Mouse (Mus musculus): ENCODE measurements around the gene Hadh. TPM values are rescaled to one million over a fixed set of nuclear protein-coding genes. Genes with fewer than 3 reads are reported as not detected.

Gene Hadh
- total RNA-seq, 2 experiments from 2014 or later: 138 to 218 TPM

GRCm38 (mm10) chr3:131299078-131299477 lies 27.2 kb upstream of the Hadh start:
- intact Hi-C loops (cut with DNase I): no loop called here
- no peak overlapping the region for H3K4me3 ChIP-seq
- no peak for TF ChIP-seq CTCF (IDR thresholded peaks at IDR 0.05)
- H3K27ac ChIP-seq: no peak overlapping the region
- no peak for DNase-seq

DNA sequence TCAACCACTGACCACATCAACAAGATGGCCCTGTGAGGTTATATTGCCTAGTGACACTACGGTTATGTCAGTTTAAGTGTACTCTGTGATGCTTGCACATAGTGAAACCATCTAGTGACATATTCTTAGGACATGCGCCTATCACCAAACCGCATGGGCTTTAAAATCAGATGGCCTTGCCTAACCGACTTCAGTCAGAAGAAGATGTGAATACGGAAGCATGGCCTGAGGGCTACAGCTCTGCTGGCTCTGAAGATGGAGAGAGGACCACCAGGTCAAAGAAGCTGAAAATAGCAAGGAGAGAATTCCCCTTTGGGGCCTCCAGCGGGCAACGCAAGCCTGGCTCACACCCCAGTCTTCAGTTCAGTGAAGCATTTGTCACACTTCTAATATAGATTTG lies 25.0 kb upstream of the Hadh start:
- intact Hi-C loops (cut with DNase I): no loop called here

DNA sequence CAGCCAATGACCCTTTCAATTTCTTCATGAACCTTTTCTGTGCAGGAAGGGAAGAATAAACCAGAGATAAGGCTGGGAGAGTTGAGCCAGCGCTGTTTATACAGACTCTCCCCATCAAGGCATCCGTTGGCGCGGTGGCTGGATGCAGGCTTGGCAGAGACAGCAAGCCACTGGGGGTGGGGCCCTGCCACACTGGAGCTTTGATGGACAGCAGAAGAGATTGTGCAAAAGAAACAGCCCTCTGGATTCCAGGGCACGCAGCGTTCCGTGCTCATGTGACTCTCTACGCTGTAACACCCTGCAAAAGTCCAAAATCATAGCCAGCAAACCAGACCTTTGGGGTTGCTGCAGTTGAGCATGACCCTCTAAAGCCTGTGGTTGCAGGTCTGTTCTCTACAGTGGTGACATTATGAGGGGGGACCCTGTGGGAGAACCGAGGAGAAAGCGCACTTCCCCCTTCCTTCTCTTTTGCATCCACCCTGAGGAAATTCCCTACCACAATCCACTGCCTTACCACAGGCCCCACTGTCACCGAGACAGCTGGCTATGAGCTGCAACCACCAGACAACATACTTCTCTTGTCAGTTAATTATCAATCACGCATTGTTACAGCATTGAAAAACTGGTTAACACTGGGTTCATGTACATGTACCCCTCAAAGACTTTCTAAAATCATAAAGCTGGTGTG lies 23.8 kb upstream of the Hadh start:
- no peak overlapping the region for H3K4me3 ChIP-seq
- no peak for DNase-seq
- H3K27ac ChIP-seq: no peak overlapping the region
- TF ChIP-seq CTCF (IDR thresholded peaks at IDR 0.05): no peak
- intact Hi-C loops (cut with DNase I): no loop called here

More for the DNA sequence above, 25.0 kb upstream of the Hadh start:
- TF ChIP-seq CTCF (IDR thresholded peaks at IDR 0.05): no peak
- no peak for DNase-seq
- Histone ChIP-seq H3K4me3 (no peak overlapping the region), H3K27ac (no peak overlapping the region)

GRCm38 (mm10) chr3:131294503-131294902 lies 22.6 kb upstream of the Hadh start:
- Histone ChIP-seq H3K4me3 (no peak overlapping the region), H3K27ac (no peak overlapping the region)
- no peak for DNase-seq
- intact Hi-C loops (cut with DNase I): no loop called here
- peak; percentile 16; the same call in 1 of the 2 replicates for TF ChIP-seq CTCF (IDR thresholded peaks at IDR 0.05)

DNA sequence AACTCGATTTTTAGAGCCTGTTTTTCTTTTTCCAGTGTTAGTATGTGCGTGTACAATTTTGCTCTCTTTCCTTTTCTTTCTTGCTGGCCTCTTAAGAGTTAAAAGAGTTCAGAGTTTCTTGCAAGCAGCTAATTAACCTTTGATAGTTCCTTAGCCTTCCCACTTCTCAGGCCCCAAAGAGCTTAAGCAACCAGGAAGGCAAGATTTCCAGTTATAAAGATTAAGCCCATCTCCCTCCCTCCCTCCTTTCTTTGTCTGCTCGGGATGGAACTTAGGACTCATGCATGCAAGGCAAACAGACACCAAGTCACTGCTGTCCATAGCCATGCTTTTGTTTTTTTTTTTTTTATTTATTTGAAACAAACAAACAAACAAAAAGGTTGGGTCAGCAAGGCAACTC lies 21.1 kb upstream of the Hadh start:
- Histone ChIP-seq H3K27ac (no peak overlapping the region), H3K4me3 (no peak overlapping the region)
- TF ChIP-seq CTCF (IDR thresholded peaks at IDR 0.05): no peak
- DNase-seq: no peak
- intact Hi-C loops (cut with DNase I): no loop called here

DNA sequence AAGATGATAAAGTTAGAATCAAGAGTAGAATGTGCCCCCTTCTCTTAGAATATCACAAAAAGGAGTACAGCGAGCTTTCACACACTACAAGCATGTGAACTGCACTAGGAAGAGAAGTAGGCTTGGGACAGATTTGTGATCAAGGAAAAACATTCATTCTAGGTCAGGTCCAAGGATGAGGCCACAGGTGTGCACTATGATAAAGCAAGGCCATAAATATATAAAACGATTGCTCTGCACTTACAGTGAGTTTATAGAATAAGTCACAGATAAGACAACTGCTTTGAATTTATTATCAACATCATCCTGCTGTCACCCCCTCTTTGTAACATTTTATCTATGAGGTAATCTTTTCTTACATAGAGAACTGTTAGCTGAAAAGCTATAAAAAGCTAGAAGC lies 20.4 kb upstream of the Hadh start:
- no peak overlapping the region for H3K4me3 ChIP-seq
- intact Hi-C loops (cut with DNase I): no loop called here
- H3K27ac ChIP-seq: no peak overlapping the region
- no peak for DNase-seq
- TF ChIP-seq CTCF (IDR thresholded peaks at IDR 0.05): no peak

GRCm38 (mm10) chr3:131291890-131292289 lies 20.0 kb upstream of the Hadh start:
- Histone ChIP-seq H3K4me3 (no peak overlapping the region), H3K27ac (no peak overlapping the region)
- intact Hi-C loops (cut with DNase I): no loop called here
- no peak for DNase-seq
- TF ChIP-seq CTCF (IDR thresholded peaks at IDR 0.05): no peak

DNA sequence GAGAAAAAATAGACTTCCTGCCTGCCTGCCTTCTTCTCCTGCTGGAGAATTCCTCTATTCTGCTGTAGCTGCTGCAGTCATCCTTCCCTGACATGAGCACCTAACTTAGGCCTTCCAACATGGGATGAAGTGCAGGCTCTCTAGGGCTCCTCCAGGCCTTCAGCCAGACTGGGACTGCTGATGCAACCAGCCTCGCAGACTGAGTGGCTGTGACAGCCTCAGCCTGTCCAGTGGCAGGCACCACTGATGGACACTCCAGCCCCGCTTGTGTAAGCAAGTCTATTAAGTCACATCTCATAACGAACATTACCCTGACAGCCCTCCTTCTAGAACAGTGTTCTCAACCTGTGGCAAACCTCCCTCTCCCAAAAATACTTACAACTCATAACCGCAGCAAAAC lies 2.2 kb upstream of the Hadh start:
- intact Hi-C loops (cut with DNase I): no loop called here
- Histone ChIP-seq H3K27ac (no peak overlapping the region), H3K4me3 (no peak overlapping the region)
- no peak for DNase-seq
- TF ChIP-seq CTCF (IDR thresholded peaks at IDR 0.05): no peak

DNA sequence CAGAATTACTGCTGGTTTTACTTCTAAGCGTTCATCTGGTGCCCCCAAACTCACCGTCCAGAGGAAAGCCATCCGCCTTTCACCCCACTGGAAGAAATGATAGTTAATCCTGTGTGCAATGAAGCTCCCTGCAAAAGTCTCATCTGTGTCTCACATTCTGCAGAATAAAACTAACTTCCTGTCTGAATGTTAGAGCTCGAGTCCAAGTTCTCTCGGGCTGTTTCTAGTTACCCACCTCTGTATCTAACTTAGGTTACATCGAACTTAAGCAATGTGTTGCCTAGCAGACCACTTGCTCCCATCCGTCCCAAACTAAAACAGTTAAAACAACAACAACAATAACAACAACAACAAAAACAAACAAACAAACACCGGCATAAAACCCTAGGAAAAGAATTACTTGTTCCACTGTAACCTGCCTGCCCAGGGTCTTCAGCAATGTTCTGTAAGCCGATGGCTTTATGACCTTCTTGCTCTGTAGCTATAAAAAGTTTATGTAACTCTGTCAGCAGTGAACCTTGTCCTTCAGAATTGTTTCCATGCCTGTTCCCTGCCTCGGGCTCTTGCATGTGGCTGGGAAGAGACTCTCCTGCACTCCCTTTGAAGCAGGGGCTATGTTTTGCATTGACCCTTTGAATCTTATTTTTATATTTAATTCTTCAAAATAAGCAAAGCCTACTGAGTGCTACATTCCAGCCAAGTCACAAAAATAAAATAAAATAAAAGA lies 636 bp upstream of the Hadh start:
- DNase-seq: no peak
- peak overlapping the region; percentile 97 for H3K4me3 ChIP-seq
- peak overlapping the region; percentile 94 for H3K27ac ChIP-seq
- TF ChIP-seq CTCF (IDR thresholded peaks at IDR 0.05): no peak
- intact Hi-C loops (cut with DNase I): no loop called here

GRCm38 (mm10) chr3:131271157-131271556 lies 744 bp downstream of the Hadh start:
- DNase-seq: peak; percentile 77
- H3K27ac ChIP-seq: peak overlapping the region; percentile 94
- TF ChIP-seq CTCF (IDR thresholded peaks at IDR 0.05): peak; percentile 49
- H3K4me3 ChIP-seq: peak overlapping the region; percentile 97
- intact Hi-C loops (cut with DNase I): no loop called here

GRCm38 (mm10) chr3:131270381-131270780 lies 1.5 kb downstream of the Hadh start:
- peak overlapping the region; percentile 97 for H3K4me3 ChIP-seq
- intact Hi-C loops (cut with DNase I): no loop called here
- TF ChIP-seq CTCF (IDR thresholded peaks at IDR 0.05): no peak
- DNase-seq: no peak
- no peak overlapping the region for H3K27ac ChIP-seq

- Histone ChIP-seq H3K4me3 (peak overlapping the region; percentile 40; the same call in 1 of the 2 replicates), H3K27ac (peak overlapping the region; percentile 84)
- intact Hi-C loops (cut with DNase I): no loop called here
- no peak for TF ChIP-seq CTCF (IDR thresholded peaks at IDR 0.05)
- DNase-seq: peak; percentile 66
Observed at GRCm38 (mm10) chr3:131266366-131267050, 5.4 kb downstream of the Hadh start.

DNA sequence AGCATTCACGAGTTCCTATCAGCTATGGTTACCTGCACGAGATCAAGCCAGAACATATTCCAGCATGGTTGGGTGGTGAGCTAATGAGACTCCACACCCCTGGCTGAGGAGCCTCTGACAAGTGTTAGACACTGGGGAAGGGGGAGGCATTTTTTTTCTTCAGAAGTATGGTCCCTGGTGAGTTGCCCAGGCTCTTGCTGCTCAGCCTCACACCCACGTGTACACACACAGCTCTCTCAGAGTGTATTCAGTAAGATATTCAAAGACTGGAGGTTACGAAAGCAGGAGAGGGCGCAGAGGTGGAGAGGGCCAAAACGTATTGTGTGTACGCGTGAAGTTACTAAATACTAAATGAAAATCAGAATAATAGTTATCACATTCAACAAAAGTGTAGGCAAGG lies 6.4 kb downstream of the Hadh start:
- H3K27ac ChIP-seq: peak overlapping the region; percentile 84
- no peak overlapping the region for H3K4me3 ChIP-seq
- DNase-seq: no peak
- intact Hi-C loops (cut with DNase I): no loop called here
- no peak for TF ChIP-seq CTCF (IDR thresholded peaks at IDR 0.05)
